Comparison of ENCODE assay signal across 24 mouse cellular contexts in genomic region chr1:92613175-92613574, GRCm38 (mm10). TPM values are rescaled to one million over a fixed set of nuclear protein-coding genes. Genes with fewer than 3 reads are reported as not detected.
"Had no signal": no experiment of that assay in that cellular context is flagged by ENCODE, and none has a peak within 500 bp of the region (broad histone marks: within the 10 kb centered on the region; RNA-seq: fewer than 3 reads in every experiment).

No protein-coding gene starts in this region.

- H3K9ac ChIP-seq: liver, embryonic 12.5 days; liver, embryonic 14.5 days; lung, embryonic 14.5 days; neural tube, embryonic 13.5 days; neural tube, embryonic 15.5 days had no signal

- H3K4me2 ChIP-seq: liver, embryonic 12.5 days; lung, embryonic 14.5 days; neural tube, embryonic 13.5 days; neural tube, embryonic 15.5 days had no signal

- ATAC-seq: liver, embryonic 12.5 days had no signal

- H3K36me3 ChIP-seq: liver, embryonic 12.5 days; neural tube, embryonic 13.5 days; neural tube, embryonic 15.5 days had no signal

- DNase-seq: lung, adult 18-20 months; lung, embryonic 14.5 days; lung, postnatal 10 days; lung, postnatal 4 days; retina, postnatal 1 day; right cerebral cortex, adult 18-20 months; right cerebral cortex, postnatal 25 days; right cerebral cortex, postnatal 4 days; spleen, adult 18-20 months; thymus, adult 18-20 months; thymus, postnatal 14 days; thymus, postnatal 36 days had no signal

- H3K9me3 ChIP-seq: liver, embryonic 12.5 days; neural tube, embryonic 13.5 days; neural tube, embryonic 15.5 days had no signal

- H3K27ac ChIP-seq: liver, embryonic 12.5 days; liver, embryonic 14.5 days; neural tube, embryonic 13.5 days; neural tube, embryonic 15.5 days had no signal

- H3K4me3 ChIP-seq: liver, embryonic 12.5 days; myocyte; neural tube, embryonic 13.5 days; neural tube, embryonic 15.5 days had no signal

- H3K4me1 ChIP-seq: liver, embryonic 12.5 days; neural tube, embryonic 13.5 days; neural tube, embryonic 15.5 days had no signal

RNA-seq across cellular contexts. Expression of gene Olfr12, which starts 4.4 kb away (rescaled TPM):
- polyA plus RNA-seq: liver, embryonic 12.5 days; liver, embryonic 14.5 days; liver, embryonic 16.5 days; lung, embryonic 14.5 days; lung, embryonic 16.5 days; myocyte; neural tube, embryonic 11.5 days; neural tube, embryonic 13.5 days; neural tube, embryonic 15.5 days; small intestine, adult 2 months; stomach, embryonic 14.5 days; stomach, embryonic 16.5 days; thymus, postnatal 0 days had no signal

RNA-seq across cellular contexts. Expression of gene Olfr1410, which starts 7.6 kb away (rescaled TPM):
- polyA plus RNA-seq: liver, embryonic 12.5 days; liver, embryonic 14.5 days; liver, embryonic 16.5 days; lung, embryonic 14.5 days; lung, embryonic 16.5 days; myocyte; neural tube, embryonic 11.5 days; neural tube, embryonic 13.5 days; neural tube, embryonic 15.5 days; small intestine, adult 2 months; stomach, embryonic 14.5 days; stomach, embryonic 16.5 days; thymus, postnatal 0 days had no signal

RNA-seq across cellular contexts. Expression of gene Olfr1411, which starts 19.0 kb away (rescaled TPM):
- polyA plus RNA-seq: liver, embryonic 12.5 days; liver, embryonic 14.5 days; liver, embryonic 16.5 days; lung, embryonic 14.5 days; lung, embryonic 16.5 days; myocyte; neural tube, embryonic 11.5 days; neural tube, embryonic 13.5 days; neural tube, embryonic 15.5 days; small intestine, adult 2 months; stomach, embryonic 14.5 days; stomach, embryonic 16.5 days; thymus, postnatal 0 days had no signal

RNA-seq across cellular contexts. Expression of gene Olfr1412, which starts 27.6 kb away (rescaled TPM):
- polyA plus RNA-seq: liver, embryonic 12.5 days; liver, embryonic 14.5 days; liver, embryonic 16.5 days; lung, embryonic 14.5 days; lung, embryonic 16.5 days; myocyte; neural tube, embryonic 11.5 days; neural tube, embryonic 13.5 days; neural tube, embryonic 15.5 days; small intestine, adult 2 months; stomach, embryonic 14.5 days; stomach, embryonic 16.5 days; thymus, postnatal 0 days had no signal
